Mouse (Mus musculus): Measurements from ENCODE around the gene Fam171a2. TPM values are rescaled to one million over a fixed set of nuclear protein-coding genes. Genes with fewer than 3 reads are reported as not detected.

The Fam171a2 gene
- polyA plus RNA-seq, 1 experiment from 2014 or later, result 10.7 TPM

GRCm38 (mm10) chr11:102432896-102433295, 14.6 kb downstream of the Fam171a2 start:
- Histone ChIP-seq H3K9ac (replicated peaks) (no peak overlapping the region), H3K4me3 (replicated peaks) (no peak overlapping the region), H3K4me1 (replicated peaks) (peaks cover 36% of the 10 kb centered on the region), H3K27me3 (peaks cover 14% of the 10 kb centered on the region; the same call in 1 of the 2 replicates), H3K4me2 (no peak overlapping the region), H3K36me3 (peaks cover 48% of the 10 kb centered on the region), H3K9me3 (no peaks in the 10 kb centered on the region), H3K27ac (no peak overlapping the region)
- ATAC-seq (ENCODE audit: insufficient number of reproducible peaks, insufficient read depth, low FRiP score, low TSS enrichment, low read depth), result no peak
- WGBS, result 89% methylated on average over 6 of the region's 6 CpGs

GRCm38 (mm10) chr11:102432115-102432843, 15.2 kb downstream of the Fam171a2 start:
- H3K9ac ChIP-seq (replicated peaks), result 0 out of 2 replicates have a peak overlapping the region, but pooled peaks have one; percentile 31

GRCm38 (mm10) chr11:102431728-102432114, 15.8 kb downstream of the Fam171a2 start:
- H3K4me2 ChIP-seq, result peak overlapping the region; percentile 23; the same call in 1 of the 2 replicates
- no peak overlapping the region for H3K9ac ChIP-seq (replicated peaks)
- no peak for ATAC-seq (ENCODE audit: insufficient number of reproducible peaks, insufficient read depth, low FRiP score, low TSS enrichment, low read depth)

More at GRCm38 (mm10) chr11:102432115-102432843, 15.2 kb downstream of the Fam171a2 start:
- no peak overlapping the region for H3K4me3 ChIP-seq (replicated peaks)
- 0 out of 2 replicates have a peak, but pooled peaks cover 8% of the 10 kb centered on the region for H3K27me3 ChIP-seq
- H3K4me1 ChIP-seq (replicated peaks), result peaks cover 30% of the 10 kb centered on the region
- WGBS, result 63% methylated on average over 15 of the region's 16 CpGs
- no peak for ATAC-seq (ENCODE audit: insufficient number of reproducible peaks, insufficient read depth, low FRiP score, low TSS enrichment, low read depth)
- peaks cover 43% of the 10 kb centered on the region for H3K36me3 ChIP-seq
- H3K9me3 ChIP-seq, result no peaks in the 10 kb centered on the region
- H3K27ac ChIP-seq, result no peak overlapping the region
- peak overlapping the region; percentile 23; the same call in 1 of the 2 replicates for H3K4me2 ChIP-seq

GRCm38 (mm10) chr11:102431018-102431645, 16.4 kb downstream of the Fam171a2 start:
- peaks cover 32% of the 10 kb centered on the region for H3K36me3 ChIP-seq
- ATAC-seq (ENCODE audit: insufficient number of reproducible peaks, insufficient read depth, low FRiP score, low TSS enrichment, low read depth), result no peak

More at GRCm38 (mm10) chr11:102431728-102432114, 15.8 kb downstream of the Fam171a2 start:
- Histone ChIP-seq H3K36me3 (peaks cover 38% of the 10 kb centered on the region), H3K9me3 (no peaks in the 10 kb centered on the region), H3K27me3 (0 out of 2 replicates have a peak, but pooled peaks cover 3% of the 10 kb centered on the region), H3K4me1 (replicated peaks) (peaks cover 26% of the 10 kb centered on the region), H3K27ac (no peak overlapping the region), H3K4me3 (replicated peaks) (no peak overlapping the region)
- 72% methylated on average over 3 of the region's 3 CpGs for WGBS

GRCm38 (mm10) chr11:102430121-102431017, 17.1 kb downstream of the Fam171a2 start, which contains the start of gene Grn:
Gene Grn, plus strand, starts transcription at chr11:102430315.
- Histone ChIP-seq H3K27me3 (0 out of 2 replicates have a peak, but pooled peaks cover 3% of the 10 kb centered on the region), H3K4me2 (peak within 1 kb of the TSS; percentile 88), H3K4me1 (replicated peaks) (peaks cover 26% of the 10 kb centered on the region), H3K27ac (peak within 1 kb of the TSS; percentile 87), H3K9me3 (no peaks in the 10 kb centered on the region), H3K9ac (replicated peaks) (peak within 1 kb of the TSS; percentile 65), H3K36me3 (peaks cover 24% of the 10 kb centered on the region), H3K4me3 (replicated peaks) (peak within 1 kb of the TSS; percentile 65)
- peak; percentile 89 for ATAC-seq (ENCODE audit: insufficient number of reproducible peaks, insufficient read depth, low FRiP score, low TSS enrichment, low read depth)
- under 1% methylated on average over 29 of the region's 29 CpGs for WGBS

More at GRCm38 (mm10) chr11:102431018-102431645, 16.4 kb downstream of the Fam171a2 start:
- Histone ChIP-seq H3K27me3 (0 out of 2 replicates have a peak, but pooled peaks cover 3% of the 10 kb centered on the region), H3K4me1 (replicated peaks) (peaks cover 26% of the 10 kb centered on the region), H3K4me2 (peak overlapping the region; percentile 88), H3K9me3 (no peaks in the 10 kb centered on the region), H3K27ac (peak overlapping the region; percentile 87), H3K4me3 (replicated peaks) (peak overlapping the region; percentile 65), H3K9ac (replicated peaks) (peak overlapping the region; percentile 65)
- under 1% methylated on average over 7 of the region's 7 CpGs for WGBS

- peaks cover 26% of the 10 kb centered on the region for H3K4me1 ChIP-seq (replicated peaks)
- no peak overlapping the region for H3K27ac ChIP-seq
- no peaks in the 10 kb centered on the region for H3K9me3 ChIP-seq
- peak overlapping the region; percentile 65 for H3K4me3 ChIP-seq (replicated peaks)
- H3K27me3 ChIP-seq, result 0 out of 2 replicates have a peak, but pooled peaks cover 3% of the 10 kb centered on the region
- H3K36me3 ChIP-seq, result peaks cover 16% of the 10 kb centered on the region
- H3K9ac ChIP-seq (replicated peaks), result peak overlapping the region; percentile 57
- 47% methylated on average over 3 of the region's 3 CpGs for WGBS
- H3K4me2 ChIP-seq, result peak overlapping the region; percentile 88
- no peak for ATAC-seq (ENCODE audit: insufficient number of reproducible peaks, insufficient read depth, low FRiP score, low TSS enrichment, low read depth)
These were observed 17.9 kb downstream of the Fam171a2 start for GRCm38 (mm10) chr11:102429551-102429950.

GRCm38 (mm10) chr11:102428981-102429540, 18.4 kb downstream of the Fam171a2 start:
- 0 out of 2 replicates have a peak, but pooled peaks cover 3% of the 10 kb centered on the region for H3K27me3 ChIP-seq
- 62% methylated on average over 8 of the region's 8 CpGs for WGBS
- peak overlapping the region; percentile 65 for H3K4me3 ChIP-seq (replicated peaks)
- H3K9me3 ChIP-seq, result no peaks in the 10 kb centered on the region
- peaks cover 23% of the 10 kb centered on the region for H3K4me1 ChIP-seq (replicated peaks)
- no peak overlapping the region for H3K27ac ChIP-seq
- no peak for ATAC-seq (ENCODE audit: insufficient number of reproducible peaks, insufficient read depth, low FRiP score, low TSS enrichment, low read depth)
- H3K36me3 ChIP-seq, result peaks cover 11% of the 10 kb centered on the region; the same call in 1 of the 2 replicates
- no peak overlapping the region for H3K9ac ChIP-seq (replicated peaks)
- peak overlapping the region; percentile 88; the same call in 1 of the 2 replicates for H3K4me2 ChIP-seq

GRCm38 (mm10) chr11:102425555-102426316, 21.7 kb downstream of the Fam171a2 start:
- no peaks in the 10 kb centered on the region for H3K9me3 ChIP-seq
- 0 out of 2 replicates have a peak, but pooled peaks cover 3% of the 10 kb centered on the region for H3K27me3 ChIP-seq
- H3K4me2 ChIP-seq, result no peak overlapping the region
- H3K27ac ChIP-seq, result no peak overlapping the region
- H3K4me1 ChIP-seq (replicated peaks), result peaks cover 7% of the 10 kb centered on the region
- no peaks in the 10 kb centered on the region for H3K36me3 ChIP-seq
- 83% methylated on average over 8 of the region's 8 CpGs for WGBS
- no peak overlapping the region for H3K4me3 ChIP-seq (replicated peaks)
- no peak overlapping the region for H3K9ac ChIP-seq (replicated peaks)
- no peak for ATAC-seq (ENCODE audit: insufficient number of reproducible peaks, insufficient read depth, low FRiP score, low TSS enrichment, low read depth)

- Histone ChIP-seq H3K4me2 (no peak overlapping the region), H3K9ac (replicated peaks) (no peak overlapping the region), H3K36me3 (no peaks in the 10 kb centered on the region), H3K4me1 (replicated peaks) (peaks cover 4% of the 10 kb centered on the region), H3K4me3 (replicated peaks) (no peak overlapping the region), H3K27me3 (0 out of 2 replicates have a peak, but pooled peaks cover 3% of the 10 kb centered on the region), H3K27ac (no peak overlapping the region), H3K9me3 (peaks cover 2% of the 10 kb centered on the region; the same call in 1 of the 2 replicates)
- ATAC-seq (ENCODE audit: insufficient number of reproducible peaks, insufficient read depth, low FRiP score, low TSS enrichment, low read depth), result no peak
- 76% methylated on average over 6 of the region's 6 CpGs for WGBS
These were observed 22.8 kb downstream of the Fam171a2 start for GRCm38 (mm10) chr11:102424666-102425065.
